Mouse (Mus musculus): ENCODE measurements around the gene Agbl4.

Agbl4 gene

GRCm38 (mm10) chr4:111447918-111448317 is 1050.5 kb downstream of the Agbl4 start:
- no peak for DNase-seq (ENCODE audit: low spot score in 2 of 2)

- DNase-seq (ENCODE audit: low spot score in 2 of 2), result no peak
Measured at GRCm38 (mm10) chr4:111448586-111448985, 1051.1 kb downstream of the Agbl4 start.

- DNase-seq (ENCODE audit: low spot score in 2 of 2), result no peak
Measured at GRCm38 (mm10) chr4:111449442-111450199, 1052.2 kb downstream of the Agbl4 start.

GRCm38 (mm10) chr4:111451283-111451918 is 1053.9 kb downstream of the Agbl4 start:
- peak in 1 of 2 experiments; percentile 34 for DNase-seq (ENCODE audit: low spot score in 2 of 2)

- no peak for DNase-seq (ENCODE audit: low spot score in 2 of 2)
Measured at GRCm38 (mm10) chr4:111452192-111452591, 1054.7 kb downstream of the Agbl4 start.

- no peak for DNase-seq (ENCODE audit: low spot score in 2 of 2)
Measured at GRCm38 (mm10) chr4:111453275-111453674, 1055.8 kb downstream of the Agbl4 start.

GRCm38 (mm10) chr4:111455621-111456020 is 1058.2 kb downstream of the Agbl4 start:
- no peak for DNase-seq (ENCODE audit: low spot score in 2 of 2)

- no peak for DNase-seq (ENCODE audit: low spot score in 2 of 2)
Measured at GRCm38 (mm10) chr4:111457568-111457967, 1060.1 kb downstream of the Agbl4 start.

- no peak for DNase-seq (ENCODE audit: low spot score in 2 of 2)
Measured at GRCm38 (mm10) chr4:111467293-111467773, 1069.9 kb downstream of the Agbl4 start.

GRCm38 (mm10) chr4:111467796-111468195 is 1070.3 kb downstream of the Agbl4 start:
- DNase-seq (ENCODE audit: low spot score in 2 of 2), result no peak

- no peak for DNase-seq (ENCODE audit: low spot score in 2 of 2)
Measured at GRCm38 (mm10) chr4:111469847-111470246, 1072.4 kb downstream of the Agbl4 start.

GRCm38 (mm10) chr4:111471726-111472125 is 1074.3 kb downstream of the Agbl4 start:
- no peak for DNase-seq (ENCODE audit: low spot score in 2 of 2)

GRCm38 (mm10) chr4:111472511-111472910 is 1075.0 kb downstream of the Agbl4 start:
- DNase-seq (ENCODE audit: low spot score in 2 of 2), result no peak

GRCm38 (mm10) chr4:111473014-111473413 is 1075.6 kb downstream of the Agbl4 start:
- DNase-seq (ENCODE audit: low spot score in 2 of 2), result no peak

GRCm38 (mm10) chr4:111475374-111475971 is 1078.0 kb downstream of the Agbl4 start:
- no peak for DNase-seq (ENCODE audit: low spot score in 2 of 2)

GRCm38 (mm10) chr4:111477507-111477906 is 1080.0 kb downstream of the Agbl4 start:
- DNase-seq (ENCODE audit: low spot score in 2 of 2), result no peak

GRCm38 (mm10) chr4:111483499-111483898 is 1086.0 kb downstream of the Agbl4 start:
- no peak for DNase-seq (ENCODE audit: low spot score in 2 of 2)

GRCm38 (mm10) chr4:111485189-111485588 is 1087.7 kb downstream of the Agbl4 start:
- peak; percentile 61 to 65 for DNase-seq (ENCODE audit: low spot score in 2 of 2)

GRCm38 (mm10) chr4:111486187-111486586 is 1088.7 kb downstream of the Agbl4 start:
- DNase-seq (ENCODE audit: low spot score in 2 of 2), result no peak

GRCm38 (mm10) chr4:111487233-111487843 is 1089.9 kb downstream of the Agbl4 start:
- DNase-seq (ENCODE audit: low spot score in 2 of 2), result no peak

GRCm38 (mm10) chr4:111493750-111494404 is 1096.4 kb downstream of the Agbl4 start:
- no peak for DNase-seq (ENCODE audit: low spot score in 2 of 2)

GRCm38 (mm10) chr4:111495949-111496348 is 1098.5 kb downstream of the Agbl4 start:
- DNase-seq (ENCODE audit: low spot score in 2 of 2), result peak; percentile 11 to 54

Measured in heart, adult 9 months (tissue).